In genomic region chr5:144753041-144753440, GRCm38 (mm10) we compare ENCODE assay signal across 8 mouse cellular contexts. TPM values are rescaled to one million over a fixed set of nuclear protein-coding genes. Genes with fewer than 3 reads are reported as not detected.
DNase-seq lines count a peak whose midpoint lies in the region; ATAC-seq lines count a peak whose summit lies in the region.

No protein-coding gene starts in this region.

- peak; percentile 56 for DNase-seq in cerebellum, adult 11 months
- peak; percentile 30 to 48 for DNase-seq in urinary bladder, postnatal 36 days (ENCODE audit: low spot score in 2 of 2)
- DNase-seq in urinary bladder, postnatal 10 days (ENCODE audit: low spot score) = no peak
- DNase-seq in forelimb bud, embryonic 11.5 days (ENCODE audit: low read depth, low spot score) = peak; percentile 44
- DNase-seq in layer of hippocampus, adult 8-10 months (ENCODE audit: low spot score in 2 of 2) = peak; percentile 76 to 80
- DNase-seq in thymus, postnatal 25 days = peak; percentile 54

- no peak; the same call in 1 of the 2 replicates for ATAC-seq in cerebellum, adult (ENCODE audit: insufficient number of reproducible peaks, low FRiP score, low TSS enrichment)
- ATAC-seq in megakaryocyte progenitor cell, adult 5-6 weeks (replicated peaks; ENCODE audit: poor library complexity) = peak; percentile 95

RNA-seq across cellular contexts. Expression of gene Tmem130, which starts 8.6 kb away (rescaled TPM):
- 100 to 1,000 TPM; 124 to 160 (median 141) TPM for total RNA-seq in layer of hippocampus, adult 8-10 months (2022)
- not detected in 2 replicates for total RNA-seq in megakaryocyte progenitor cell, adult 5-6 weeks (2015)
- 0.03 TPM in 1 of 2 replicates, not detected in the other for total RNA-seq in megakaryocyte progenitor cell, adult 5-6 weeks (2017)

RNA-seq across cellular contexts. Expression of gene Trrap, which starts 14.5 kb away (rescaled TPM):
- 100 to 1,000 TPM; 144 to 177 (median 152) TPM for total RNA-seq in layer of hippocampus, adult 8-10 months (2022)
- 67.1 and 67.3 TPM in 2 replicates for total RNA-seq in megakaryocyte progenitor cell, adult 5-6 weeks (2015)
- total RNA-seq in megakaryocyte progenitor cell, adult 5-6 weeks (2017) = 36.7 and 39.7 TPM in 2 replicates

Comparison
In these comparisons a context has a peak if more than half of its experiments do, and no peak if none do; other contexts are left out.
1. RNA of gene Tmem130, which starts 8.6 kb away (total RNA-seq): 124 to 160 TPM in layer of hippocampus, adult 8-10 months; 0.03 TPM in megakaryocyte progenitor cell, adult 5-6 weeks; every median in the first group is over 100 times any median in the second.